Mouse (Mus musculus): ENCODE data around the gene Tmem41b.

DNA sequence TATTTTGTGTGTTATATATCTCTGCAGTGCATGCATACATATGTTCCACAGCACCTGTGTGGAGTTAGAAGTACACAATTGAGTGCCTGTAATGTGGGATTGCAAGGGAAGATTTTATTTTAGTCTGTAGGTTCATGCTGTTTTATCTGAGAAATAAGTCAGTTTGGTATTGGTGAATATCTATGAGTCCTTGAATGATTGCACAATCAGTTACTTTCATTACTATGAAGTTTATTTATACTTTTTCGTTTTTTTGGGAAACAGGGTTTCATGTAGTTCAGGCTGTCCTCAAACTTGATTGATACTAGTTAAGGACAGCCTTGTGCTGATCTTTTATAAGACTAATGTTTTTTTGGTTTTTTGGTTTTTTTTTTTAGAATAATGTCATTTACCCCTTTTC is 36.8 kb upstream of the Tmem41b start:
- TF ChIP-seq CTCF (IDR thresholded peaks at IDR 0.05; ENCODE audit: borderline replicate concordance, control insufficient read depth, extremely low read depth, insufficient read depth, low read length, poor library complexity) (no peak), POLR2A (IDR thresholded peaks at IDR 0.05; ENCODE audit: control insufficient read depth, extremely low read depth, insufficient read depth, low read length, poor library complexity) (no peak)
